Mouse (Mus musculus) lung, embryonic 14.5 days (tissue): ENCODE data around the gene Wnk1. TPM values are rescaled to one million over a fixed set of nuclear protein-coding genes. Genes with fewer than 3 reads are reported as not detected.

Source experiments
- ATAC-seq: fragments of 200-750 bp; cut with Nextera tagmentation; 2 replicates; pipeline ENCODE4 v1.8.0; 2017; ENCODE audit warnings: mild to moderate bottlenecking, moderate TSS enrichment, moderate library complexity; ENCODE audit not compliant: insufficient read depth
- DNase-seq: peaks from one replicate; pipeline ENCODE4 v3.0.0-alpha.2; 2015
- H3K27ac ChIP-seq: fragments of 300-500 bp; sonication (generic); 2 replicates; pipeline ENCODE4 v1.5.1; 2014; ENCODE audit warnings: low read depth, mild to moderate bottlenecking, moderate library complexity
- H3K27me3 ChIP-seq: fragments of 300-500 bp; sonication (generic); 2 replicates; pipeline ENCODE4 v1.6.1; 2014; ENCODE audit warnings: low read length, control low read depth; ENCODE audit not compliant: insufficient read depth
- H3K36me3 ChIP-seq: fragments of 300-500 bp; sonication (generic); 2 replicates; pipeline ENCODE4 v1.6.1; 2014; ENCODE audit warnings: control low read depth; ENCODE audit not compliant: insufficient read depth
- H3K4me1 ChIP-seq: fragments of 300-500 bp; sonication (generic); 2 replicates; pipeline ENCODE4 v1.6.1; 2014; ENCODE audit warnings: antibody characterized with exemption, control low read depth; ENCODE audit not compliant: insufficient read depth
- H3K4me2 ChIP-seq: fragments of 300-500 bp; sonication (generic); 2 replicates; pipeline ENCODE4 v1.6.1; 2014; ENCODE audit warnings: mild to moderate bottlenecking
- H3K4me3 ChIP-seq: fragments of 300-500 bp; sonication (generic); 2 replicates; pipeline ENCODE4 v1.5.1; 2014; ENCODE audit warnings: low read depth, low read length
- H3K9ac ChIP-seq: fragments of 300-500 bp; sonication (generic); 2 replicates; pipeline ENCODE4 v1.6.1; 2014
- H3K9me3 ChIP-seq: fragments of 300-500 bp; sonication (generic); 2 replicates; pipeline ENCODE4 v1.6.1; 2016; ENCODE audit warnings: low read depth, low read length, control low read depth
- CTCF ChIP-seq: IDR thresholded peaks from 2 replicates; pipeline ENCODE4 v1.5.1; 2016; ENCODE audit warnings: antibody characterized with exemption, low read depth
- WGBS: fragments of 180-500 bp; shearing (Covaris S2); extraction: QIAGEN DNeasy Blood & Tissue Kit; methylation state at CpG from one replicate; pipeline ENCODE4 v1.1.7; 2014; 5-methylcytosine and 5-hydroxymethylcytosine counted together
- polyA plus RNA-seq: library from polyadenylated mRNA; unstranded; fragments of >200 nt; fragmentation: Nextera tagmentation; extraction: Ambion mirVana; gene quantifications from 2 replicates; pipeline ENCODE4 v1.2.1, GENCODE M21; 2014

The Wnk1 gene
- polyA plus RNA-seq, 1 experiment from 2014 or later, result 66.3 TPM

GRCm38 (mm10) chr6:119924235-119925005, 114.1 kb downstream of the Wnk1 start:
- DNase-seq (peak; percentile 46), ATAC-seq (no peak)
- no peak overlapping the region for H3K4me3 ChIP-seq
- TF ChIP-seq CTCF, result peak; percentile 51
- no peaks in the 10 kb centered on the region for H3K27me3 ChIP-seq
- H3K27ac ChIP-seq, result no peak overlapping the region
- no peak overlapping the region for H3K9ac ChIP-seq
- H3K9me3 ChIP-seq, result no peaks in the 10 kb centered on the region
- no peaks in the 10 kb centered on the region for H3K4me1 ChIP-seq
- WGBS, result 42% methylated on average over 4 of the region's 4 CpGs
- H3K36me3 ChIP-seq, result peaks cover 95% of the 10 kb centered on the region
- H3K4me2 ChIP-seq, result no peak overlapping the region

GRCm38 (mm10) chr6:119922544-119922943, 115.9 kb downstream of the Wnk1 start:
- Histone ChIP-seq H3K36me3 (peaks cover 93% of the 10 kb centered on the region), H3K27me3 (no peaks in the 10 kb centered on the region), H3K4me2 (no peak overlapping the region), H3K4me3 (no peak overlapping the region), H3K4me1 (no peaks in the 10 kb centered on the region), H3K9me3 (no peaks in the 10 kb centered on the region), H3K27ac (no peak overlapping the region), H3K9ac (no peak overlapping the region)
- WGBS, result 87% methylated on average over 4 of the region's 4 CpGs
- TF ChIP-seq CTCF, result no peak
- no peak for ATAC-seq
- no peak for DNase-seq

GRCm38 (mm10) chr6:119922136-119922535, 116.3 kb downstream of the Wnk1 start:
- no peak for TF ChIP-seq CTCF
- no peak overlapping the region for H3K9ac ChIP-seq
- no peak overlapping the region for H3K4me2 ChIP-seq
- DNase-seq, result no peak
- no peaks in the 10 kb centered on the region for H3K4me1 ChIP-seq
- H3K27me3 ChIP-seq, result no peaks in the 10 kb centered on the region
- no peaks in the 10 kb centered on the region for H3K9me3 ChIP-seq
- no peak overlapping the region for H3K27ac ChIP-seq
- 81% methylated on average over 3 of the region's 3 CpGs for WGBS
- H3K36me3 ChIP-seq, result peaks cover 92% of the 10 kb centered on the region
- no peak overlapping the region for H3K4me3 ChIP-seq
- ATAC-seq, result no peak

- Histone ChIP-seq H3K36me3 (peaks cover 82% of the 10 kb centered on the region), H3K9me3 (no peaks in the 10 kb centered on the region), H3K4me1 (no peaks in the 10 kb centered on the region), H3K4me3 (no peak overlapping the region), H3K4me2 (no peak overlapping the region), H3K9ac (no peak overlapping the region), H3K27me3 (no peaks in the 10 kb centered on the region), H3K27ac (no peak overlapping the region)
- TF ChIP-seq CTCF, result no peak
- WGBS, result 84% methylated on average over 16 of the region's 16 CpGs
- no peak for ATAC-seq
- no peak for DNase-seq
These were observed 119.8 kb downstream of the Wnk1 start for GRCm38 (mm10) chr6:119918561-119919181.

GRCm38 (mm10) chr6:119915710-119916109, 122.8 kb downstream of the Wnk1 start:
- no peak for TF ChIP-seq CTCF
- Histone ChIP-seq H3K9ac (no peak overlapping the region), H3K4me1 (no peaks in the 10 kb centered on the region), H3K36me3 (peaks cover 74% of the 10 kb centered on the region), H3K4me3 (no peak overlapping the region), H3K27me3 (no peaks in the 10 kb centered on the region), H3K27ac (no peak overlapping the region), H3K4me2 (no peak overlapping the region), H3K9me3 (no peaks in the 10 kb centered on the region)
- DNase-seq (no peak), ATAC-seq (no peak)
- WGBS, result 84% methylated on average over 5 of the region's 5 CpGs

GRCm38 (mm10) chr6:119912046-119912445, 126.4 kb downstream of the Wnk1 start:
- Histone ChIP-seq H3K4me2 (no peak overlapping the region), H3K4me1 (no peaks in the 10 kb centered on the region), H3K36me3 (peaks cover 41% of the 10 kb centered on the region), H3K27me3 (no peaks in the 10 kb centered on the region), H3K27ac (no peak overlapping the region), H3K9me3 (no peaks in the 10 kb centered on the region), H3K9ac (no peak overlapping the region), H3K4me3 (no peak overlapping the region)
- ATAC-seq, result no peak
- WGBS, result 58% methylated on average over 5 of the region's 5 CpGs
- peak; percentile 15 for DNase-seq
- no peak for TF ChIP-seq CTCF

GRCm38 (mm10) chr6:119905461-119905860, 133.0 kb downstream of the Wnk1 start:
- no peak for TF ChIP-seq CTCF
- 87% methylated on average over 5 of the region's 5 CpGs for WGBS

More at GRCm38 (mm10) chr6:119905461-119905860, 133.0 kb downstream of the Wnk1 start:
- H3K36me3 ChIP-seq, result no peaks in the 10 kb centered on the region
- H3K4me1 ChIP-seq, result no peaks in the 10 kb centered on the region; the same call in 1 of the 2 replicates
- no peak overlapping the region for H3K27ac ChIP-seq
- ATAC-seq, result no peak
- no peaks in the 10 kb centered on the region for H3K27me3 ChIP-seq
- DNase-seq, result no peak
- H3K9me3 ChIP-seq, result no peaks in the 10 kb centered on the region
- H3K4me2 ChIP-seq, result no peak overlapping the region
- H3K4me3 ChIP-seq, result no peak overlapping the region
- H3K9ac ChIP-seq, result no peak overlapping the region
